Mouse (Mus musculus) heart, embryonic 16.5 days (tissue): ENCODE measurements around the gene Nploc4. TPM values are rescaled to one million over a fixed set of nuclear protein-coding genes. Genes with fewer than 3 reads are reported as not detected.
"Not testable (repeated sequence)": the region's sequence is repeated elsewhere in the genome, so short reads cannot be mapped to it uniquely, and the experiment has no call there.

Experiments
- ATAC-seq: fragments of 200-750 bp; cut with Nextera tagmentation; replicated peaks from 2 replicates; pipeline ENCODE4 v1.8.0; 2017; ENCODE audit warnings: moderate number of reproducible peaks; ENCODE audit not compliant: insufficient read depth, low FRiP score; ENCODE audit errors: extremely low read depth
- H3K27ac ChIP-seq: fragments of 300-500 bp; sonication (generic); 2 replicates; pipeline ENCODE4 v1.5.1; 2014; ENCODE audit warnings: mild to moderate bottlenecking, low read length, control low read depth, moderate library complexity
- H3K27me3 ChIP-seq: fragments of 300-500 bp; sonication (generic); 2 replicates; pipeline ENCODE4 v1.6.1; 2014; ENCODE audit warnings: low read length, mixed read lengths; ENCODE audit not compliant: control insufficient read depth, insufficient read depth
- H3K36me3 ChIP-seq: fragments of 300-500 bp; sonication (generic); 2 replicates; pipeline ENCODE4 v1.6.1; 2014; ENCODE audit not compliant: control insufficient read depth, insufficient read depth
- H3K4me1 ChIP-seq: fragments of 300-500 bp; sonication (generic); 2 replicates; pipeline ENCODE4 v1.6.1; 2014; ENCODE audit warnings: low read length, mixed read lengths; ENCODE audit not compliant: control insufficient read depth, insufficient read depth
- H3K4me2 ChIP-seq: fragments of 300-500 bp; sonication (generic); 2 replicates; pipeline ENCODE4 v1.6.1; 2014; ENCODE audit warnings: low read depth, mild to moderate bottlenecking, control low read depth, low read length
- H3K4me3 ChIP-seq: fragments of 300-500 bp; sonication (generic); 2 replicates; pipeline ENCODE4 v1.5.1; 2014; ENCODE audit warnings: mild to moderate bottlenecking, control low read depth, low read length
- H3K9ac ChIP-seq: fragments of 300-500 bp; sonication (generic); 2 replicates; pipeline ENCODE4 v1.6.1; 2014; ENCODE audit warnings: low read length, control low read depth
- H3K9me3 ChIP-seq: fragments of 300-500 bp; sonication (generic); replicated peaks from 2 replicates; pipeline ENCODE4 v1.6.1; 2016; ENCODE audit warnings: low read length; ENCODE audit not compliant: control insufficient read depth
- WGBS: fragments of 180-500 bp; shearing (Covaris S2); extraction: QIAGEN DNeasy Blood & Tissue Kit; methylation state at CpG from one replicate; pipeline ENCODE4 v1.1.7; 2014; 5-methylcytosine and 5-hydroxymethylcytosine counted together
- polyA plus RNA-seq: library from polyadenylated mRNA; unstranded; fragments of >200 nt; fragmentation: Nextera tagmentation; extraction: Ambion mirVana; gene quantifications from 2 replicates; pipeline ENCODE4 v1.2.1, GENCODE M21; 2015

Nploc4 gene
- polyA plus RNA-seq, 1 experiment from 2014 or later = 26.7 TPM

GRCm38 (mm10) chr11:120348684-120349370 is 88.7 kb downstream of the Nploc4 start:
- H3K4me1 ChIP-seq = peaks cover 34% of the 10 kb centered on the region
- peak overlapping the region; percentile 100 for H3K27ac ChIP-seq
- H3K4me2 ChIP-seq = peak overlapping the region; percentile 95
- ATAC-seq = peak; percentile 3
- peaks cover 10% of the 10 kb centered on the region for H3K36me3 ChIP-seq
- H3K4me3 ChIP-seq = peak overlapping the region; percentile 98
- WGBS = 1% methylated on average over 46 of the region's 53 CpGs
- no peaks in the 10 kb centered on the region for H3K9me3 ChIP-seq
- no peaks in the 10 kb centered on the region for H3K27me3 ChIP-seq
- peak overlapping the region; percentile 100 for H3K9ac ChIP-seq

DNA sequence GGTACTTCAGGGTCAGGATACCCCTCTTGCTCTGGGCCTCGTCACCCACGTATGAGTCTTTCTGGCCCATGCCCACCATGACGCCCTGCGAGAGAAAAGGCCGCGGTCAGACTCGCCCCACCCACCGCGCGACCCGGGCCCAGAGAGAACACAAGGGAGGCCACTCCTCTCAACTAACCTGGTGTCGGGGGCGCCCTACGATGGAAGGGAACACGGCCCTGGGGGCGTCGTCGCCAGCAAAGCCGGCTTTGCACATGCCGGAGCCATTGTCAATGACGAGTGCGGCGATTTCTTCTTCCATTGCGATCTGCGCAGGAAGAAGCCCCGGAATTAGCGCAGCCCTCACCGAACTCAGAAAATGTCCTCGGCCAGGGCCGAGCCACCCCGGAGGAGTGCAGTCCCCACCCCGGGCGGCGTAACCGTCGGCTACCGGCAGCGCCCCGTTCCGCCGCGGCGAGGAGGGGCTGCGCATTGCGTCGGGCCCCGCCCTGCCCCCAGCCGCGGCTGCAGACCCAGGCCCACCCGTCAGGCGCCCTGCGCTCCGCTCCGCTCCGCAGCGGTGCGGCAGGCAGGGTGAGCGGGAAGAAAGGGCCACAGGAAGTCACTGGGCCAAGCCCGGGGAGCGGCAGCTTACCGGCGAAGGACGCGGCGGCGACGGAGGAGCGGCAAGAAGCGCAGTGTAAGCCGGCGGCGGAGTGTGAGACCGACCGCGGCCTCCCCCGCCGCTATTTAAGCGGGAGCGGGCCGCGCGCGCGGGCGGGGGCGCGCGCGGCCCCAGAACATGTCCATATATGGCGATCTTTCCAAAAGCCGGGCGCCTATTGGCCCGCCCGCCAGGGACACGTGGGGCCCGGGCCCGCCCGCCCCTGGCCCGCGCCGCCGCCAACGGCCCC is 89.5 kb downstream of the Nploc4 start, which contains the start of gene Actg1:
TSS of gene Actg1 (minus strand) at position 752 of the 893 bp plus-strand sequence.
- 5% methylated on average over 100 of the region's 103 CpGs for WGBS
- Histone ChIP-seq H3K9ac (peak within 1 kb of the TSS; percentile 100), H3K27me3 (no peaks in the 10 kb centered on the region), H3K27ac (peak within 1 kb of the TSS; percentile 100), H3K4me3 (peak within 1 kb of the TSS; percentile 98), H3K4me2 (peak within 1 kb of the TSS; percentile 95), H3K9me3 (no peaks in the 10 kb centered on the region), H3K36me3 (peaks cover 10% of the 10 kb centered on the region), H3K4me1 (peaks cover 26% of the 10 kb centered on the region)
- peak; percentile 64 for ATAC-seq

DNA sequence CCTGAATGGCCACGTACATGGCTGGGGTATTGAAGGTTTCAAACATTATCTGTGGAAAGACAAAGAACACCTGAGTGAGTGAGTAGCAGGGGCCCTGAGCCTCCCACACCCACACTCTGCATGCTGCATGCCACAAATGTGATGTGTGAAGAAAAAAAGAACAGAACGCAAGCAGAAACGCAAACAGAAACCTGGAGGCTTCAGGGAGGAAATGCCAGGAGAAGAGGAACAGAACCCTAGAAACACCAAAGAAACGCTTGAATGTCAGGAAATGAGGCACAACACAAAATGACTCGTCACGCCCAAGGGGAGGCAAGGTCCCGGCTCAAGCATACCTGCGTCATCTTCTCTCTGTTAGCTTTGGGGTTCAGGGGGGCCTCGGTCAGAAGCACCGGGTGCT is 90.2 kb downstream of the Nploc4 start:
- peak overlapping the region; percentile 98 for H3K4me3 ChIP-seq
- H3K27me3 ChIP-seq = no peaks in the 10 kb centered on the region
- H3K9me3 ChIP-seq = no peaks in the 10 kb centered on the region
- H3K4me1 ChIP-seq = peaks cover 18% of the 10 kb centered on the region
- H3K36me3 ChIP-seq = peaks cover 10% of the 10 kb centered on the region
- peak overlapping the region; percentile 100 for H3K9ac ChIP-seq
- no peak for ATAC-seq
- peak overlapping the region; percentile 67 for H3K4me2 ChIP-seq
- H3K27ac ChIP-seq = peak overlapping the region; percentile 100
- 2% methylated on average over 10 of the region's 10 CpGs for WGBS

DNA sequence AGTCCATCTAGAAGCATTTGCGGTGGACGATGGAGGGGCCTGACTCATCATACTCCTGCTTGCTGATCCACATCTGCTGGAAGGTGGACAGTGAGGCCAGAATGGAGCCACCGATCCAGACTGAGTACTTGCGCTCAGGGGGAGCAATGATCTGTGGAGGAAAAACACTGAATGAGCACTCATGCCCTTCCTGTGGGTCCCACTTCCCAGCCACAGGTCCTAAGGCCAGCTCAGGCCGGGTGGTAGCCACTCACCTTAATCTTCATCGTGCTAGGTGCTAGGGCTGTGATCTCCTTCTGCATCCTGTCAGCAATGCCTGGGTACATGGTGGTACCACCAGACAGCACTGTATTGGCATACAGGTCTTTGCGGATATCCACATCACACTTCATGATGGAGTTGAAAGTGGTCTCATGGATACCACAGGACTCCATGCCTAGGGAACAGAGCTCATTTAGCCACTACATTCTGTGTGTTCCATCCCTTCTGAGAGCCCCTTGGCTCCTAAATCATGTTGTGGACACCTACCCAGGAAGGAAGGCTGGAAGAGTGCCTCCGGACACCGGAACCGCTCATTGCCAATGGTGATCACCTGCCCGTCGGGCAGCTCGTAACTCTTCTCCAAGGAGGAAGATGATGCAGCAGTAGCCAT is 91.0 kb downstream of the Nploc4 start:
- Histone ChIP-seq H3K4me2 (peak overlapping the region; percentile 63), H3K4me3 (peak overlapping the region; percentile 63), H3K4me1 (peaks cover 12% of the 10 kb centered on the region), H3K27ac (peak overlapping the region; percentile 12; the same call in 1 of the 2 replicates), H3K9ac (peak overlapping the region; percentile 73)
- not testable (repeated sequence) for H3K9me3 ChIP-seq, ATAC-seq, H3K27me3 ChIP-seq, H3K36me3 ChIP-seq
- WGBS = 21% methylated on average over 10 of the region's 13 CpGs

DNA sequence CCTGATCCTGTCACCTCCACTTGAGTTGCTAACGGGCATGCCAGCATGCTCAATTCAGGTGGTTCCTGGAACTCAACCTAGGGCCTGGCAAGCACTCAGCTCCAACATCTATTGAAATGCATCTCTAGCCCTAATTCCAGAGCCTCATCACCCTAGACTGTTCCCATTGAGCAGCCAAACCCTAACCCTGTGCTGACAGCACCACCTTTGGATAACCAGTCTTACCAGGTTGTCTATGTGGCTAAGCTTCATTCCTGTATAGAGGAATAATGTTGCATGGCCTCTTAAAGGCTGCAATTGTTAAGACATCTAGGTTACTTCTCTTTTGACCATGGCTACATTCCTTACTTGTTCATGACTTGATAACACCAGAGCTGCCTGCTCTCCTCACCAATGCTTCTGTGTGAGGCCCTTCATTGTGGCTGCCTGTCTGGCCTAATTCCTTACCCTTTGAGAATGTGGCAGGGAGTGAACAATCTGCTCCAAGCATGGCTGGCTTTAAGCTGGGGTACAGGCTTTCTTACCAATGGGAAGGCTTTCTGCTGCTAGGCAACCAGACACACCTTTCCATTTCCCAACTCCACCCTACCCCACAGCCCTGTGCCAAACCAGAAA is 92.3 kb downstream of the Nploc4 start:
- peak overlapping the region; percentile 22 for H3K27ac ChIP-seq
- H3K4me1 ChIP-seq = peaks cover 3% of the 10 kb centered on the region
- no peak for ATAC-seq
- H3K4me2 ChIP-seq = peak overlapping the region; percentile 69
- no peaks in the 10 kb centered on the region; the same call in 1 of the 2 replicates for H3K9me3 ChIP-seq
- WGBS = 35% methylated on average over 1 of the region's 1 CpGs
- peaks cover 10% of the 10 kb centered on the region for H3K36me3 ChIP-seq
- peak overlapping the region; percentile 44 for H3K4me3 ChIP-seq
- peak overlapping the region; percentile 71 for H3K9ac ChIP-seq
- no peaks in the 10 kb centered on the region for H3K27me3 ChIP-seq

DNA sequence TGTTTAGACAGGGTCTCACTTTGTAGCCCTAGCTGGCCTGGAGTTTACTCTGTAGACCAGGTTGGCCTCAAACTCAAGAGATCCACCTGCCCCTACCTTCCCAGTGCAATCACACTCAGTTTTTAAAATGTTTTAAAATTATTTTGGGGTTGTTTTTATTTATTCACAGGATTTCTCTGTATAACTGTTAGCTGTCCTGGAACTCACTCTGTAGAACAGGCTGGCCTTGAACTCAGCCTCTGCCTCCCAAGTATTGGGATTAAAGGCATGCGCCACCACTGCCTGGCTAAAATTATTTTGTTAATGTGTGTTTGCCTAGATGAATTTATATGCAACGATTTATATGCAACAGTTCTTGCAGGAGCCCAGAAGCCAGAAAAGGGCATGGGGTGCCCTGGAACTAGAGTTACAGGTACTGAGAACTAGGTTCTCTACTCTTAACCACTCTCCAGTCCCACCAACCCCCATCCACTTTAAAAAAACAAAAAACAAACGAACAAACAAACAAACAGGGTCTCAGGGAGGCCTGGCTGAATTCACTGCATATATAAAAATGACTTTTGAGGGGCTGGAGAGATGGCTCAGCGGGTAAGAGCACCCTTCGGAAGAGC is 93.1 kb downstream of the Nploc4 start:
- H3K9me3 ChIP-seq = no peaks in the 10 kb centered on the region; the same call in 1 of the 2 replicates
- ATAC-seq = no peak
- no peak overlapping the region for H3K9ac ChIP-seq
- WGBS = 40% methylated on average over 5 of the region's 5 CpGs
- no peaks in the 10 kb centered on the region for H3K27me3 ChIP-seq
- no peak overlapping the region for H3K4me3 ChIP-seq
- H3K4me1 ChIP-seq = peaks cover 3% of the 10 kb centered on the region
- peak overlapping the region; percentile 61; the same call in 1 of the 2 replicates for H3K27ac ChIP-seq
- no peak overlapping the region for H3K4me2 ChIP-seq
- peaks cover 10% of the 10 kb centered on the region for H3K36me3 ChIP-seq

GRCm38 (mm10) chr11:120343519-120344309 is 93.8 kb downstream of the Nploc4 start:
- no peak for ATAC-seq
- WGBS = 53% methylated on average over 5 of the region's 5 CpGs
- no peak overlapping the region for H3K9ac ChIP-seq
- no peak overlapping the region for H3K4me2 ChIP-seq
- no peaks in the 10 kb centered on the region; the same call in 1 of the 2 replicates for H3K9me3 ChIP-seq
- no peak overlapping the region for H3K4me3 ChIP-seq
- H3K27ac ChIP-seq = peak overlapping the region; percentile 61; the same call in 1 of the 2 replicates
- H3K36me3 ChIP-seq = peaks cover 10% of the 10 kb centered on the region
- no peaks in the 10 kb centered on the region for H3K27me3 ChIP-seq
- H3K4me1 ChIP-seq = peaks cover 3% of the 10 kb centered on the region
